Mouse (Mus musculus): Measurements from ENCODE around the gene Ppp2r2c.

GRCm38 (mm10) chr5:36942446-36942845 is 74.1 kb downstream of the Ppp2r2c start:
- TF ChIP-seq TAL1 (IDR thresholded peaks at IDR 0.05; ENCODE audit: low read length), result no peak
- TF ChIP-seq GATA1 (IDR thresholded peaks at IDR 0.05; ENCODE audit: low read length), result no peak

Measured in erythroblast, embryonic 14.5 days (primary cell).